Mouse (Mus musculus) hindbrain, embryonic 12.5 days (tissue): ENCODE data around the gene Ndufb6. TPM values are rescaled to one million over a fixed set of nuclear protein-coding genes. Genes with fewer than 3 reads are reported as not detected.
A peak's percentile ranks its signal among the peaks of the same experiment; 100 is the strongest.

Experiments used
- ATAC-seq: fragments of 200-750 bp; cut with Nextera tagmentation; 2 replicates; pipeline ENCODE4 v1.8.0; 2017; ENCODE audit warnings: moderate TSS enrichment; ENCODE audit not compliant: low FRiP score
- H3K27ac ChIP-seq: fragments of 300-500 bp; sonication (generic); 2 replicates; pipeline ENCODE4 v1.5.1; 2016; ENCODE audit warnings: mild to moderate bottlenecking
- H3K27me3 ChIP-seq: fragments of 300-500 bp; sonication (generic); 2 replicates; pipeline ENCODE4 v1.6.1; 2016; ENCODE audit warnings: mild to moderate bottlenecking
- H3K36me3 ChIP-seq: fragments of 300-500 bp; sonication (generic); 2 replicates; pipeline ENCODE4 v1.6.1; 2016; ENCODE audit warnings: mild to moderate bottlenecking
- H3K4me1 ChIP-seq: fragments of 300-500 bp; sonication (generic); 2 replicates; pipeline ENCODE4 v1.6.1; 2016
- H3K4me2 ChIP-seq: fragments of 300-500 bp; sonication (generic); replicated peaks from 2 replicates; pipeline ENCODE4 v1.6.1; 2016; ENCODE audit warnings: mild to moderate bottlenecking
- H3K4me3 ChIP-seq: fragments of 300-500 bp; sonication (generic); 2 replicates; pipeline ENCODE4 v1.5.1; 2016; ENCODE audit warnings: mild to moderate bottlenecking
- H3K9ac ChIP-seq: fragments of 300-500 bp; sonication (generic); 2 replicates; pipeline ENCODE4 v1.6.1; 2016; ENCODE audit warnings: mild to moderate bottlenecking, moderate library complexity
- H3K9me3 ChIP-seq: fragments of 300-500 bp; sonication (generic); replicated peaks from 2 replicates; pipeline ENCODE4 v1.6.1; 2016; ENCODE audit warnings: mild to moderate bottlenecking
- WGBS: fragments of 180-500 bp; shearing (Covaris S2); methylation state at CpG from one replicate; pipeline ENCODE4 v1.1.7; 2016; 5-methylcytosine and 5-hydroxymethylcytosine counted together
- polyA plus RNA-seq: library from polyadenylated mRNA; unstranded; fragments of >200 nt; fragmentation: Nextera tagmentation; extraction: Ambion mirVana; gene quantifications from 2 replicates; pipeline ENCODE4 v1.2.1, GENCODE M21; 2016

Gene Ndufb6
- polyA plus RNA-seq, 1 experiment from 2014 or later = 265 TPM

GRCm38 (mm10) chr4:40244035-40244434 lies 35.2 kb downstream of the Ndufb6 start:
- Histone ChIP-seq H3K4me1 (peaks cover 9% of the 10 kb centered on the region), H3K4me3 (no peak overlapping the region), H3K27me3 (no peaks in the 10 kb centered on the region), H3K9me3 (no peaks in the 10 kb centered on the region), H3K9ac (no peak overlapping the region), H3K36me3 (no peaks in the 10 kb centered on the region), H3K4me2 (no peak overlapping the region), H3K27ac (no peak overlapping the region)
- ATAC-seq = no peak
- whole genome bisulfite sequencing = 86% methylated on average over 8 of the region's 8 CpGs

- Histone ChIP-seq H3K4me2 (no peak overlapping the region), H3K9ac (no peak overlapping the region), H3K36me3 (no peaks in the 10 kb centered on the region), H3K4me1 (peaks cover 14% of the 10 kb centered on the region), H3K27ac (no peak overlapping the region), H3K27me3 (no peaks in the 10 kb centered on the region), H3K4me3 (no peak overlapping the region), H3K9me3 (no peaks in the 10 kb centered on the region)
- no peak for ATAC-seq
- 80% methylated on average over 4 of the region's 4 CpGs for WGBS
Measured at GRCm38 (mm10) chr4:40243006-40243405, 36.2 kb downstream of the Ndufb6 start.

DNA sequence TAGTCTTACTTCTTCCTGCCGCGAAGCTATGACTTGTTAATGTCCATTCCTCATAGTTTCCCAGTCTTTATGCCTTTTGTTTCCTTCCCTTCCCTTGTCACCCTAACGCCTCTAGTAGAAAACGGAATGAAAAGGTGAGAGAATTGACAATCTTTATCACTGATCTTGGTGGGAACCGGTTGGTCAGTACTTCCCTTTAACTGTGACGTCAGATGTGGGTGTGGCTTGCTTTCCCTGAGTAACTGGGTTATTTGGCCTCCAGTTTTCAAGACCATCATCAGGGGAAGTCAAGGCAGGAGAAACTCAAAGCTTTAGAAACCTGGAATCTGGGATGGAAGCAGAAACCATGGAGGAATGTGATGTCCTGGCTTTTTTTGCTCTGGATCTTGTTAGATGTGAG lies 37.3 kb downstream of the Ndufb6 start:
- WGBS = 51% methylated on average over 6 of the region's 6 CpGs
- H3K9ac ChIP-seq = no peak overlapping the region
- ATAC-seq = no peak
- H3K36me3 ChIP-seq = no peaks in the 10 kb centered on the region
- H3K4me3 ChIP-seq = no peak overlapping the region
- no peak overlapping the region for H3K27ac ChIP-seq
- H3K4me1 ChIP-seq = peaks cover 14% of the 10 kb centered on the region
- no peaks in the 10 kb centered on the region for H3K27me3 ChIP-seq
- H3K4me2 ChIP-seq = no peak overlapping the region
- H3K9me3 ChIP-seq = no peaks in the 10 kb centered on the region

GRCm38 (mm10) chr4:40240272-40240744 lies 38.9 kb downstream of the Ndufb6 start:
- 46% methylated on average over 5 of the region's 5 CpGs for WGBS
- Histone ChIP-seq H3K4me2 (peak overlapping the region; percentile 78), H3K27me3 (no peaks in the 10 kb centered on the region), H3K4me3 (peak overlapping the region; percentile 40), H3K36me3 (no peaks in the 10 kb centered on the region), H3K27ac (no peak overlapping the region), H3K4me1 (peaks cover 14% of the 10 kb centered on the region), H3K9me3 (no peaks in the 10 kb centered on the region), H3K9ac (no peak overlapping the region)
- peak; percentile 43; the same call in 1 of the 2 replicates for ATAC-seq

GRCm38 (mm10) chr4:40239409-40240271 lies 39.6 kb downstream of the Ndufb6 start, which contains the start of gene Ddx58:
Ddx58 (minus strand) TSS chr4:40239828.
- Histone ChIP-seq H3K9ac (peak within 1 kb of the TSS; percentile 46), H3K36me3 (no peaks in the 10 kb centered on the region), H3K4me1 (peaks cover 14% of the 10 kb centered on the region), H3K27me3 (no peaks in the 10 kb centered on the region), H3K9me3 (no peaks in the 10 kb centered on the region), H3K4me2 (peak within 1 kb of the TSS; percentile 78), H3K4me3 (peak within 1 kb of the TSS; percentile 40), H3K27ac (no peak within 1 kb of the TSS)
- 5% methylated on average over 29 of the region's 35 CpGs for WGBS
- ATAC-seq = peak; percentile 52

- H3K27me3 ChIP-seq = no peaks in the 10 kb centered on the region
- peak overlapping the region; percentile 78 for H3K4me2 ChIP-seq
- no peak overlapping the region for H3K27ac ChIP-seq
- WGBS = 4% methylated on average over 17 of the region's 17 CpGs
- H3K36me3 ChIP-seq = no peaks in the 10 kb centered on the region
- peak overlapping the region; percentile 40 for H3K4me3 ChIP-seq
- H3K9me3 ChIP-seq = no peaks in the 10 kb centered on the region
- peaks cover 14% of the 10 kb centered on the region for H3K4me1 ChIP-seq
- ATAC-seq = 0 out of 2 replicates have a peak, but pooled peaks have one; percentile 61
- peak overlapping the region; percentile 46 for H3K9ac ChIP-seq
Measured at GRCm38 (mm10) chr4:40238483-40239408, 40.5 kb downstream of the Ndufb6 start.

DNA sequence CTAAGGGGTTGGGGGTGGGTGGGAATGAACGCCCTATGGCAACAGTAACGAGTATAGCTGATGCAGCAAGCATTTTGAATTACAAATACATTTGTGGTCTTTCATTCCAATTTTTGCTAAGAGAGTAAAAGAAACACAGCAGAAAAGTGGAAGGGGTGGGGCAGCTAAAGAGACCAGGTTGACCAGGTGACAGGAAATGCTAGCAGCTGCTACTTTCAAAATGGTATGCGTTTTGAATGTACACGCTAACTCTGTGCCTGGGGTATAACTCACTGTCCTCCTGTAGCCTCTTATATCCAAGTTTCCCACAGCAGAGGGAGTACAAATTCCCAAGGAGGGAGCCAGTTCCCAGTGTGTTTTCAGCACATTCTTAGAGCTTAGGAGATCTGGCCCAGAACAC lies 42.4 kb downstream of the Ndufb6 start:
- WGBS = 91% methylated on average over 4 of the region's 4 CpGs

DNA sequence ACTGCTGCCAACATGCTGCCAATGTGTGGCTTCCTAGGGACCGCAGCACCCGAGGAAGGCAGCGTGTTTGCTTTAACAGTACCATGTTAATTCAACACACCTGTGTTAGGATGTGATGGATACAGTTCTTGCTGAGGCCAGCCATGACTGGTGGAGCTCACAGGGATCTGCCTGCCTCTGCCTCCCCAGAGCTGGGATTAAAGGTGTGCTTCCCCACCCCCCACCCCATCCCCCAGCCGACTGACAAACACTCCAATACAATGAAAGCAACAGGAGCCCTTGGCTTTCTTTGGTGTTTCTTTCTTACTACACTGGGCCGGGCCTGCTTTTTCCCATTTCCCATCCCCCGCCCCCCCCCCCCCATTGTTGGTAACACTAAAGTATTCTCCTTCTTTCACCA lies 45.0 kb downstream of the Ndufb6 start:
- 71% methylated on average over 6 of the region's 6 CpGs for WGBS
- ATAC-seq = no peak

More for the DNA sequence above, 42.4 kb downstream of the Ndufb6 start:
- Histone ChIP-seq H3K9ac (no peak overlapping the region), H3K9me3 (no peaks in the 10 kb centered on the region), H3K27me3 (no peaks in the 10 kb centered on the region), H3K4me3 (no peak overlapping the region), H3K4me1 (peaks cover 14% of the 10 kb centered on the region), H3K27ac (no peak overlapping the region), H3K4me2 (no peak overlapping the region), H3K36me3 (no peaks in the 10 kb centered on the region)
- ATAC-seq = no peak

GRCm38 (mm10) chr4:40233062-40233664 lies 46.1 kb downstream of the Ndufb6 start:
- Histone ChIP-seq H3K27ac (no peak overlapping the region), H3K9me3 (no peaks in the 10 kb centered on the region), H3K4me1 (no peaks in the 10 kb centered on the region), H3K9ac (no peak overlapping the region), H3K4me2 (no peak overlapping the region), H3K27me3 (no peaks in the 10 kb centered on the region), H3K4me3 (no peak overlapping the region), H3K36me3 (no peaks in the 10 kb centered on the region)
- ATAC-seq = no peak
- WGBS = 94% methylated on average over 7 of the region's 7 CpGs

More for the DNA sequence above, 45.0 kb downstream of the Ndufb6 start:
- Histone ChIP-seq H3K4me3 (no peak overlapping the region), H3K36me3 (no peaks in the 10 kb centered on the region), H3K27ac (no peak overlapping the region), H3K9me3 (no peaks in the 10 kb centered on the region), H3K4me1 (peaks cover 8% of the 10 kb centered on the region), H3K27me3 (no peaks in the 10 kb centered on the region), H3K9ac (no peak overlapping the region), H3K4me2 (no peak overlapping the region)

GRCm38 (mm10) chr4:40229723-40230122 lies 49.5 kb downstream of the Ndufb6 start:
- no peak for ATAC-seq
- H3K27ac ChIP-seq = no peak overlapping the region
- WGBS = 95% methylated on average over 6 of the region's 6 CpGs
- H3K9ac ChIP-seq = no peak overlapping the region
- no peak overlapping the region for H3K4me2 ChIP-seq
- H3K36me3 ChIP-seq = no peaks in the 10 kb centered on the region
- H3K9me3 ChIP-seq = no peaks in the 10 kb centered on the region
- H3K4me3 ChIP-seq = no peak overlapping the region
- no peaks in the 10 kb centered on the region for H3K4me1 ChIP-seq
- no peaks in the 10 kb centered on the region for H3K27me3 ChIP-seq

- Histone ChIP-seq H3K9me3 (no peaks in the 10 kb centered on the region), H3K9ac (no peak overlapping the region), H3K27ac (no peak overlapping the region), H3K4me2 (no peak overlapping the region), H3K36me3 (no peaks in the 10 kb centered on the region), H3K27me3 (no peaks in the 10 kb centered on the region), H3K4me1 (no peaks in the 10 kb centered on the region), H3K4me3 (no peak overlapping the region)
- WGBS = 89% methylated on average over 7 of the region's 7 CpGs
- ATAC-seq = no peak
Measured at GRCm38 (mm10) chr4:40227886-40228285, 51.3 kb downstream of the Ndufb6 start.

DNA sequence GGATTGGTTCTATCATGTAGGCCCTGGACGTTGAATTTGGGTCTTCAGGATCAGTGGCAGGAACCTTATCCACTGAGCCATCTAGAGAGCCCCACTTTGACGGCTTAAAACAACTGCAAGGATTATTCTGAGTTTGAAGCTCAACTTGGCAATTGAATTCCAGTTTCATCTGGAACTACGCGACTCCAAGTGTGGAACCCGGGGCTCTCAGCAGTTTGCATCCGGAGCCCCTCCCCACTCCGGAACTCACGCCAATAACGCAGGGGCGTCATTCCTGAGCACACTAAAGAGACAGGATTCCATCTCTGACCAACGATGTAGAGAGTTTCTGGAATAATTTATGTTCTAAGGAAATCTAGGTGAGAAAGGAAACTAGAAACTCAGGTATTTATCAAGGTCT lies 52.1 kb downstream of the Ndufb6 start:
- Histone ChIP-seq H3K27ac (no peak overlapping the region), H3K36me3 (no peaks in the 10 kb centered on the region), H3K9me3 (no peaks in the 10 kb centered on the region), H3K27me3 (no peaks in the 10 kb centered on the region), H3K4me1 (no peaks in the 10 kb centered on the region), H3K4me3 (no peak overlapping the region), H3K9ac (no peak overlapping the region), H3K4me2 (no peak overlapping the region)
- no peak for ATAC-seq
- WGBS = 90% methylated on average over 11 of the region's 11 CpGs
